Mouse (Mus musculus): Measurements from ENCODE around the gene Folr1. TPM values are rescaled to one million over a fixed set of nuclear protein-coding genes. Genes with fewer than 3 reads are reported as not detected.

Folr1 gene
- 76.1 and 79.2 TPM in 2 replicates for polyA plus RNA-seq (2014; fragmentation: Nextera tagmentation; extraction: Ambion mirVana)

DNA sequence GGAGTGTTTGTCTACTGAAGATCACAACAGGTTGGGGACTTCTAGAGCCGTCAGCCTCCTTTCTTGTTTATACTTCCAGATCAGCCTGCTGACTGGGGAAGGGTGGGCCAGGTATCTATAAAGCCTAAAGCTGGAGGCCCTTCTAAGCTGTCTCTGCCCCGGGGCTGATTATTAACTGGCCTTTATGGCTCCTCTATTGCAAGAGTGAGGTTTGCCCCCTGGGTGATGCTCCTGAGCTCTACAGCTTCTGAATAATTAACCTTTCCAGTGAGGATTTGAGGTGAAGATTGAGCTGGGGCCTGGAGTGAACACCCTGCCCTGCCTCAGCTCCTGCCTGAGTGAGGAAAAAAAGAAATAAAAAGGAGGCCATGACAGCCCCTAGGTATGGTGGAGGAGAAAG lies at the start of gene Folr1:
Folr1 (minus strand) TSS at position 160 of the 400 bp plus-strand sequence.
- peak within 1 kb of the TSS; percentile 22; the same call in 1 of the 2 replicates for H3K9ac ChIP-seq (ENCODE audit: low read length)
- H3K27ac ChIP-seq (ENCODE audit: low read depth) = peak within 1 kb of the TSS; percentile 67
- no peaks in the 10 kb centered on the region for H3K27me3 ChIP-seq (replicated peaks; ENCODE audit: control insufficient read depth, insufficient read depth, low read length)
- peak within 1 kb of the TSS; percentile 28 for H3K4me3 ChIP-seq (ENCODE audit: low read depth, low read length)
- no peaks in the 10 kb centered on the region for H3K9me3 ChIP-seq (ENCODE audit: control insufficient read depth, low read length)
- peak within 1 kb of the TSS; percentile 42 for H3K4me2 ChIP-seq (ENCODE audit: low read length)
- ATAC-seq (replicated peaks; ENCODE audit: low FRiP score, low TSS enrichment, low read depth) = peak; percentile 83
- peak; percentile 59 for DNase-seq (ENCODE audit: low spot score)
- no peaks in the 10 kb centered on the region for H3K36me3 ChIP-seq (ENCODE audit: control insufficient read depth, insufficient read depth, low read length)
- H3K4me1 ChIP-seq (replicated peaks; ENCODE audit: control insufficient read depth, insufficient read depth, low read length) = no peaks in the 10 kb centered on the region
- WGBS = 42% methylated on average over 2 of the region's 2 CpGs

GRCm38 (mm10) chr7:101918071-101918470 lies 47.5 kb upstream of the Folr1 start:
- Histone ChIP-seq H3K4me1 (replicated peaks; ENCODE audit: control insufficient read depth, insufficient read depth, low read length) (no peaks in the 10 kb centered on the region), H3K4me2 (ENCODE audit: low read length) (no peak overlapping the region), H3K9ac (ENCODE audit: low read length) (no peak overlapping the region), H3K27me3 (replicated peaks; ENCODE audit: control insufficient read depth, insufficient read depth, low read length) (no peaks in the 10 kb centered on the region), H3K27ac (ENCODE audit: low read depth) (no peak overlapping the region), H3K4me3 (ENCODE audit: low read depth, low read length) (no peak overlapping the region), H3K9me3 (ENCODE audit: control insufficient read depth, low read length) (no peaks in the 10 kb centered on the region), H3K36me3 (ENCODE audit: control insufficient read depth, insufficient read depth, low read length) (peaks cover 14% of the 10 kb centered on the region)
- peak; percentile 60; the same call in 1 of the 2 replicates for ATAC-seq (replicated peaks; ENCODE audit: low FRiP score, low TSS enrichment, low read depth)
- WGBS = 14% methylated on average over 1 of the region's 1 CpGs
- peak; percentile 92 for DNase-seq (ENCODE audit: low spot score)

- Histone ChIP-seq H3K9ac (ENCODE audit: low read length) (no peak overlapping the region), H3K4me2 (ENCODE audit: low read length) (no peak overlapping the region), H3K27ac (ENCODE audit: low read depth) (no peak overlapping the region), H3K27me3 (replicated peaks; ENCODE audit: control insufficient read depth, insufficient read depth, low read length) (no peaks in the 10 kb centered on the region), H3K9me3 (ENCODE audit: control insufficient read depth, low read length) (no peaks in the 10 kb centered on the region), H3K36me3 (ENCODE audit: control insufficient read depth, insufficient read depth, low read length) (peaks cover 53% of the 10 kb centered on the region), H3K4me3 (ENCODE audit: low read depth, low read length) (no peak overlapping the region), H3K4me1 (replicated peaks; ENCODE audit: control insufficient read depth, insufficient read depth, low read length) (peaks cover 8% of the 10 kb centered on the region; the same call in 1 of the 2 replicates)
- ATAC-seq (replicated peaks; ENCODE audit: low FRiP score, low TSS enrichment, low read depth) = no peak
- DNase-seq (ENCODE audit: low spot score) = no peak
- WGBS = 67% methylated on average over 3 of the region's 3 CpGs
Observed at GRCm38 (mm10) chr7:101911982-101912381, 41.4 kb upstream of the Folr1 start.

- whole genome bisulfite sequencing = 78% methylated on average over 4 of the region's 4 CpGs
- ATAC-seq (replicated peaks; ENCODE audit: low FRiP score, low TSS enrichment, low read depth) (no peak), DNase-seq (ENCODE audit: low spot score) (no peak)
- Histone ChIP-seq H3K27ac (ENCODE audit: low read depth) (no peak overlapping the region), H3K4me2 (ENCODE audit: low read length) (no peak overlapping the region), H3K36me3 (ENCODE audit: control insufficient read depth, insufficient read depth, low read length) (peaks cover 53% of the 10 kb centered on the region), H3K4me1 (replicated peaks; ENCODE audit: control insufficient read depth, insufficient read depth, low read length) (peaks cover 18% of the 10 kb centered on the region), H3K9me3 (ENCODE audit: control insufficient read depth, low read length) (no peaks in the 10 kb centered on the region), H3K4me3 (ENCODE audit: low read depth, low read length) (no peak overlapping the region), H3K27me3 (replicated peaks; ENCODE audit: control insufficient read depth, insufficient read depth, low read length) (no peaks in the 10 kb centered on the region), H3K9ac (ENCODE audit: low read length) (no peak overlapping the region)
Observed at GRCm38 (mm10) chr7:101910138-101910537, 39.5 kb upstream of the Folr1 start.

DNA sequence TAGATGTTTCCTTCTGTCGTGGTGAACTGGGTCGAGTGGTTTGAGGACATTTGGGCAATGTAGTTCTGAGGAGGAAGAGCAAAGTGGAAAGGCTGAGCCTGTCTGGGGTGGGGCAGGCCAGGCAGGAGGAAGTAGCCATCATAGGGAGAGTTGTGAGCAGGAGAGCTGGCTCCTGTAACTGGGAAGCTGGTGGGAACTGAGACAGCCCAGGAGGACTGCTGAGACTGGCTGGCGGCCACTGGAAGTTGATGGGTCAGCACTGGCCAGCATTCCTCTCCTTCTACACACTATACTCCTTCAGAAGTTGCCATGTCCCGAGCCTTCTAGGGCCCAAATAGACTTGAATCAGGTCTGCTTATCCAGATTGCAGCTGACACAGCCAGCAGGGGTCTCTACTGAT lies 37.8 kb upstream of the Folr1 start:
- Histone ChIP-seq H3K4me2 (ENCODE audit: low read length) (no peak overlapping the region), H3K36me3 (ENCODE audit: control insufficient read depth, insufficient read depth, low read length) (peaks cover 41% of the 10 kb centered on the region), H3K4me3 (ENCODE audit: low read depth, low read length) (no peak overlapping the region), H3K27ac (ENCODE audit: low read depth) (no peak overlapping the region), H3K9me3 (ENCODE audit: control insufficient read depth, low read length) (no peaks in the 10 kb centered on the region), H3K4me1 (replicated peaks; ENCODE audit: control insufficient read depth, insufficient read depth, low read length) (peaks cover 21% of the 10 kb centered on the region), H3K9ac (ENCODE audit: low read length) (0 out of 2 replicates have a peak overlapping the region, but pooled peaks have one; percentile 1), H3K27me3 (replicated peaks; ENCODE audit: control insufficient read depth, insufficient read depth, low read length) (no peaks in the 10 kb centered on the region)
- 82% methylated on average over 4 of the region's 4 CpGs for WGBS
- DNase-seq (ENCODE audit: low spot score) (no peak), ATAC-seq (replicated peaks; ENCODE audit: low FRiP score, low TSS enrichment, low read depth) (no peak)

- Histone ChIP-seq H3K4me3 (ENCODE audit: low read depth, low read length) (peak overlapping the region; percentile 93), H3K4me2 (ENCODE audit: low read length) (peak overlapping the region; percentile 90), H3K9ac (ENCODE audit: low read length) (peak overlapping the region; percentile 90), H3K27me3 (replicated peaks; ENCODE audit: control insufficient read depth, insufficient read depth, low read length) (no peaks in the 10 kb centered on the region), H3K9me3 (ENCODE audit: control insufficient read depth, low read length) (no peaks in the 10 kb centered on the region), H3K36me3 (ENCODE audit: control insufficient read depth, insufficient read depth, low read length) (peaks cover 25% of the 10 kb centered on the region), H3K27ac (ENCODE audit: low read depth) (no peak overlapping the region; the same call in 1 of the 2 replicates), H3K4me1 (replicated peaks; ENCODE audit: control insufficient read depth, insufficient read depth, low read length) (peaks cover 21% of the 10 kb centered on the region)
- ATAC-seq (replicated peaks; ENCODE audit: low FRiP score, low TSS enrichment, low read depth) (no peak), DNase-seq (ENCODE audit: low spot score) (no peak)
- WGBS = 73% methylated on average over 8 of the region's 8 CpGs
Observed at GRCm38 (mm10) chr7:101906696-101907095, 36.1 kb upstream of the Folr1 start.

DNA sequence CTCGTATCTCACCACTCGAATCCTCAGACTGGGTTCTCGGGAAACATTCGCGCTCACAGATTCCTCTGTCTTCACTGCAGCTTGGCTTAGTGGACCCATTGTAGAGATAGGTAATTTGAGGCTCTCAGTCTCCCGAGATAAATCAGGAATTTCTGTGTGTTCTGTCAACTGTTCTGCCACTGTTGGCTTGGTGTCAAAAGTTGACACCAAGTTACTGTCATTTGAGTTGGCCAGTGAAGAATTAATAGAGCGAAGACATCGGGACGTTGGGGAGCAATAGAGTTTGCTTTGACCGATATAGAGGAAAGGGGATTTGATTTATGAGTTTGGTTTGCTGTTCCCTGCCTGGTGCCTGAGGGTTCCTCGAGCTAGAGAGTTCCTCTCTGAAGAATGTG lies 35.7 kb upstream of the Folr1 start, which contains the start of gene Tomt:
Tomt (minus strand) TSS at position 73 of the 395 bp plus-strand sequence.
- Histone ChIP-seq H3K27me3 (replicated peaks; ENCODE audit: control insufficient read depth, insufficient read depth, low read length) (no peaks in the 10 kb centered on the region), H3K9ac (ENCODE audit: low read length) (peak within 1 kb of the TSS; percentile 90), H3K4me1 (replicated peaks; ENCODE audit: control insufficient read depth, insufficient read depth, low read length) (peaks cover 21% of the 10 kb centered on the region), H3K27ac (ENCODE audit: low read depth) (peak within 1 kb of the TSS; percentile 96), H3K9me3 (ENCODE audit: control insufficient read depth, low read length) (no peaks in the 10 kb centered on the region), H3K4me2 (ENCODE audit: low read length) (peak within 1 kb of the TSS; percentile 90), H3K36me3 (ENCODE audit: control insufficient read depth, insufficient read depth, low read length) (peaks cover 21% of the 10 kb centered on the region), H3K4me3 (ENCODE audit: low read depth, low read length) (peak within 1 kb of the TSS; percentile 93)
- ATAC-seq (replicated peaks; ENCODE audit: low FRiP score, low TSS enrichment, low read depth) = no peak
- no peak for DNase-seq (ENCODE audit: low spot score)
- 14% methylated on average over 11 of the region's 11 CpGs for whole genome bisulfite sequencing

GRCm38 (mm10) chr7:101905561-101906286 lies 35.1 kb upstream of the Folr1 start, which contains the start of gene Lamtor1:
Gene Lamtor1 (plus strand): TSS chr7:101905904.
- Histone ChIP-seq H3K9me3 (ENCODE audit: control insufficient read depth, low read length) (no peaks in the 10 kb centered on the region), H3K4me1 (replicated peaks; ENCODE audit: control insufficient read depth, insufficient read depth, low read length) (peaks cover 21% of the 10 kb centered on the region), H3K9ac (ENCODE audit: low read length) (peak within 1 kb of the TSS; percentile 90), H3K27me3 (replicated peaks; ENCODE audit: control insufficient read depth, insufficient read depth, low read length) (no peaks in the 10 kb centered on the region), H3K36me3 (ENCODE audit: control insufficient read depth, insufficient read depth, low read length) (peaks cover 15% of the 10 kb centered on the region), H3K4me3 (ENCODE audit: low read depth, low read length) (peak within 1 kb of the TSS; percentile 93), H3K27ac (ENCODE audit: low read depth) (peak within 1 kb of the TSS; percentile 96), H3K4me2 (ENCODE audit: low read length) (peak within 1 kb of the TSS; percentile 90)
- 0% methylated on average over 55 of the region's 61 CpGs for WGBS
- ATAC-seq (replicated peaks; ENCODE audit: low FRiP score, low TSS enrichment, low read depth) = peak; percentile 99
- DNase-seq (ENCODE audit: low spot score) = peak; percentile 98
